Mouse (Mus musculus) heart, postnatal 25 days (tissue): ENCODE results near the gene Etv6. TPM values are rescaled to one million over a fixed set of nuclear protein-coding genes. Genes with fewer than 3 reads are reported as not detected.
A peak's percentile ranks its signal among the peaks of the same experiment; 100 is the strongest.

Source experiments
- DNase-seq: peaks from one replicate; pipeline ENCODE4 v3.0.0; 2022; ENCODE audit warnings: low spot score
- intact Hi-C: fragments of 180-260 bp; cut with DNase I; formaldehyde crosslinking; loops from one replicate; pipeline ENCODE4 v1.15.1; 2025
- total RNA-seq, 2 experiments: library from RNA; stranded (reverse); gene quantifications; 2 replicates each; pipeline ENCODE4 v1.2.3; 2021

Gene Etv6
- total RNA-seq, 2 experiments from 2014 or later: 11.4 to 13.0 TPM

GRCm38 (mm10) chr6:134040312-134040711 is 4.8 kb downstream of the Etv6 start:
- intact Hi-C loops: no loop called here
- DNase-seq: no peak

GRCm38 (mm10) chr6:134041286-134041685 is 5.8 kb downstream of the Etv6 start:
- intact Hi-C loops: no loop called here
- no peak for DNase-seq

GRCm38 (mm10) chr6:134041916-134042315 is 6.4 kb downstream of the Etv6 start:
- intact Hi-C loops: no loop called here
- no peak for DNase-seq

GRCm38 (mm10) chr6:134043545-134043944 is 8.0 kb downstream of the Etv6 start:
- intact Hi-C loops: no loop called here
- DNase-seq: no peak

GRCm38 (mm10) chr6:134045092-134045868 is 9.8 kb downstream of the Etv6 start:
- intact Hi-C loops: no loop called here
- no peak for DNase-seq

GRCm38 (mm10) chr6:134046136-134046535 is 10.6 kb downstream of the Etv6 start:
- DNase-seq: no peak
- intact Hi-C loops: no loop called here

GRCm38 (mm10) chr6:134047249-134047648 is 11.7 kb downstream of the Etv6 start:
- intact Hi-C loops: no loop called here
- no peak for DNase-seq

GRCm38 (mm10) chr6:134047974-134048373 is 12.5 kb downstream of the Etv6 start:
- intact Hi-C loops: no loop called here
- no peak for DNase-seq

GRCm38 (mm10) chr6:134048965-134049364 is 13.5 kb downstream of the Etv6 start:
- DNase-seq: no peak
- intact Hi-C loops: no loop called here

GRCm38 (mm10) chr6:134050466-134050865 is 15.0 kb downstream of the Etv6 start:
- intact Hi-C loops: no loop called here
- DNase-seq: no peak

- DNase-seq: no peak
- intact Hi-C loops: no loop called here
Measured at GRCm38 (mm10) chr6:134051950-134052349, 16.4 kb downstream of the Etv6 start.

- intact Hi-C loops: no loop called here
Measured at GRCm38 (mm10) chr6:134053146-134053545, 17.6 kb downstream of the Etv6 start.

GRCm38 (mm10) chr6:134053566-134053965 is 18.1 kb downstream of the Etv6 start:
- intact Hi-C loops: no loop called here
- DNase-seq: no peak

More at GRCm38 (mm10) chr6:134053146-134053545, 17.6 kb downstream of the Etv6 start:
- no peak for DNase-seq

GRCm38 (mm10) chr6:134055588-134055987 is 20.1 kb downstream of the Etv6 start:
- intact Hi-C loops: no loop called here
- DNase-seq: no peak

- intact Hi-C loops: no loop called here
- DNase-seq: no peak
Measured at GRCm38 (mm10) chr6:134058451-134058850, 23.0 kb downstream of the Etv6 start.

- no peak for DNase-seq
- intact Hi-C loops: no loop called here
Measured at GRCm38 (mm10) chr6:134058886-134059551, 23.5 kb downstream of the Etv6 start.

- DNase-seq: no peak
- intact Hi-C loops: no loop called here
Measured at GRCm38 (mm10) chr6:134059552-134059891, 24.0 kb downstream of the Etv6 start.

GRCm38 (mm10) chr6:134060036-134060435 is 24.5 kb downstream of the Etv6 start:
- DNase-seq: no peak

GRCm38 (mm10) chr6:134060811-134061210 is 25.3 kb downstream of the Etv6 start:
- DNase-seq: peak; percentile 26
- intact Hi-C loops: no loop called here

More at GRCm38 (mm10) chr6:134060036-134060435, 24.5 kb downstream of the Etv6 start:
- intact Hi-C loops: no loop called here

- intact Hi-C loops: no loop called here
- no peak for DNase-seq
Measured at GRCm38 (mm10) chr6:134065018-134065725, 29.7 kb downstream of the Etv6 start.

- DNase-seq: no peak
- intact Hi-C loops: no loop called here
Measured at GRCm38 (mm10) chr6:134066112-134066511, 30.6 kb downstream of the Etv6 start.
